Mouse (Mus musculus) liver, embryonic 14.5 days (tissue): ENCODE measurements around the gene Camk2n1.

Experiments used
- CTCF ChIP-seq: IDR thresholded peaks from 2 replicates; pipeline ENCODE4 v1.5.1; 2016; ENCODE audit warnings: antibody characterized with exemption, low read depth, control low read depth
- EP300 ChIP-seq: IDR thresholded peaks from 2 replicates; pipeline ENCODE4 v1.6.1; 2016; ENCODE audit warnings: antibody characterized with exemption, low read depth

DNA sequence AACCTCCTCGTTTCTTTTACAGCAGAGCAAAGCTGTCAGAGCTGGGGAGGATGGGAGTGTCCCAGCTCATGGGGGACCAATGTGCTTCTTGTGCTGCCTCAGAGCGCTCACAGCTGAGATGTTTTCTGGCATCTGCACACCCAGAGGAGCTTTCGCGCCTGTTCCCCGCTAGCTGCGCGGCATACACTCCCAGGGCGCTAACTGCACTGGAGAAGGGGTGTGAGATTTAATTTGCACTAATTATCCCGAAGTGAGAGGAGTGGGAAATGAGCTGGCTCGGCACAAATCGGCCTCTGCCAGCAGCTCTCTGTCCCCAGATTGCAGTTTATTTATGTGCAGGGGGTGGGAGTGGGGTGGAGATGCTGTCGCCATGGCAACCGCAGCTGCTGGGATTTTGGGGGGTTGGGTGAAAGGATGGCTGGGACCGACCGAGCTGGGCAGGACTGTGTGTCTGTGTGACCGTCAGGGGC lies 50.6 kb downstream of the Camk2n1 start:
- no peak for TF ChIP-seq CTCF
- no peak for TF ChIP-seq EP300
